Mouse (Mus musculus) limb, embryonic 15.5 days (tissue): ENCODE data around the gene Gm19668. TPM values are rescaled to one million over a fixed set of nuclear protein-coding genes. Genes with fewer than 3 reads are reported as not detected.
"Not testable (repeated sequence)": the region's sequence is repeated elsewhere in the genome, so short reads cannot be mapped to it uniquely, and the experiment has no call there.

Experiments
- ATAC-seq: fragments of 200-750 bp; cut with Nextera tagmentation; 2 replicates; pipeline ENCODE4 v1.8.0; 2017; ENCODE audit warnings: low read depth, moderate TSS enrichment; ENCODE audit not compliant: insufficient number of reproducible peaks, low FRiP score, low TSS enrichment
- H3K27ac ChIP-seq: fragments of 300-500 bp; sonication (generic); 2 replicates; pipeline ENCODE4 v1.5.1; 2015; ENCODE audit warnings: moderate library complexity, mild to moderate bottlenecking, inconsistent platforms
- H3K27me3 ChIP-seq: fragments of 300-500 bp; sonication (generic); 2 replicates; pipeline ENCODE4 v1.6.1; 2015; ENCODE audit warnings: inconsistent platforms
- H3K36me3 ChIP-seq: fragments of 300-500 bp; sonication (generic); 2 replicates; pipeline ENCODE4 v1.6.1; 2015; ENCODE audit warnings: inconsistent platforms
- H3K4me1 ChIP-seq: fragments of 300-500 bp; sonication (generic); 2 replicates; pipeline ENCODE4 v1.6.1; 2015; ENCODE audit warnings: inconsistent platforms
- H3K4me2 ChIP-seq: fragments of 300-500 bp; sonication (generic); 2 replicates; pipeline ENCODE4 v1.6.1; 2015; ENCODE audit warnings: mild to moderate bottlenecking, inconsistent platforms
- H3K4me3 ChIP-seq: fragments of 300-500 bp; sonication (generic); 2 replicates; pipeline ENCODE4 v1.5.1; 2015; ENCODE audit warnings: mild to moderate bottlenecking, inconsistent platforms
- H3K9ac ChIP-seq: fragments of 300-500 bp; sonication (generic); 2 replicates; pipeline ENCODE4 v1.6.1; 2015; ENCODE audit warnings: inconsistent platforms
- H3K9me3 ChIP-seq: fragments of 300-500 bp; sonication (generic); 2 replicates; pipeline ENCODE4 v1.6.1; 2016; ENCODE audit warnings: inconsistent platforms
- WGBS: fragments of 180-500 bp; shearing (Covaris S2); methylation state at CpG from one replicate; pipeline ENCODE4 v1.1.7; 2015; 5-methylcytosine and 5-hydroxymethylcytosine counted together
- polyA plus RNA-seq: library from polyadenylated mRNA; unstranded; fragments of >200 nt; fragmentation: Nextera tagmentation; extraction: Ambion mirVana; gene quantifications from 2 replicates; pipeline ENCODE4 v1.2.1, GENCODE M21; 2015

Gm19668 gene
- polyA plus RNA-seq, 1 experiment from 2014 or later = not detected

DNA sequence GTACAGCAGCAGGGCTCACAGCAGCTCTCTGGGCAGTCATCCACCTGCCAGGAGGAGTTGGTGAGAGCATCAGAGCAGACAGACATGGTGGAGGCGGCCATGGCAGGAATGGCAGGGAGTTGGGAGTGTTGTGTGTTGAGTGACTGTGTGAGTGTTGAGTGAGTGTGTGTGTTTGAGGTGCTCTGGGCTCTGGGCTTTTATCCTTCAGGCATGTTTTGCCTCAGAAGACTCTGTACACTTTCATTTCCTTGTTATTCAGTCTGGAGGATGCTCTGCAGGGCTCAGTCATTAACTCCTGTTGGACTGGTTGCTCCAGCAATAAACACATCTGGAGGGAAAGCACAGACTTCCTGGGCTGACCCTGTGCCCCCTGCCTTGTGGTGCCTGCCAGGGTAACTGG is 39.4 kb downstream of the Gm19668 start, which contains the start of gene Gm3233:
Gene Gm3233, minus strand, starts transcription at position 101 of the 400 bp plus-strand sequence.
- H3K9ac ChIP-seq, H3K27ac ChIP-seq, H3K9me3 ChIP-seq, H3K4me3 ChIP-seq, H3K36me3 ChIP-seq, H3K4me1 ChIP-seq, H3K27me3 ChIP-seq, H3K4me2 ChIP-seq, ATAC-seq: not testable (repeated sequence)
- 57% methylated on average over 1 of the region's 1 CpGs for WGBS

DNA sequence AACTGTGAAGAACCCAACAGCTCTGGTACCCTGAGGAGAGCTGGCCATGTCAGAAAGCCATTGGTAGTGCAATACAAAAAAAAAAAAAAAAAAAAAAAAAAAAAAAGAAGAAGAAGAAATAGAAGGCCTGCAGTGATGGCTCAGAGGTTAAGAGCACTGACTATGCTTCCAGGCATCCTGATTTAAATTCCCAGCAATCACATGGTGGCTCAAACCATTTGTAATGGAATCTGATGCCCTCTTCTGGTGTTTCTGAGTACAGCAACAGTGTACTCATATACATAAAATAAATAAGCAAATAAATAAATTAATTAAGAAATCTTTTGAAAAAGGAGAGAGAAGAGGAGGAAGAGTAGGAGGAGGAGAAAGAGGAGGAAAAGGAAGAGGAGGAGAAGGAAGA is 45.5 kb downstream of the Gm19668 start:
- ATAC-seq = no peak
- Histone ChIP-seq H3K27me3 (no peaks in the 10 kb centered on the region), H3K36me3 (no peaks in the 10 kb centered on the region), H3K4me2 (no peak overlapping the region), H3K4me1 (no peaks in the 10 kb centered on the region), H3K9ac (no peak overlapping the region), H3K27ac (no peak overlapping the region), H3K4me3 (no peak overlapping the region), H3K9me3 (no peaks in the 10 kb centered on the region)

DNA sequence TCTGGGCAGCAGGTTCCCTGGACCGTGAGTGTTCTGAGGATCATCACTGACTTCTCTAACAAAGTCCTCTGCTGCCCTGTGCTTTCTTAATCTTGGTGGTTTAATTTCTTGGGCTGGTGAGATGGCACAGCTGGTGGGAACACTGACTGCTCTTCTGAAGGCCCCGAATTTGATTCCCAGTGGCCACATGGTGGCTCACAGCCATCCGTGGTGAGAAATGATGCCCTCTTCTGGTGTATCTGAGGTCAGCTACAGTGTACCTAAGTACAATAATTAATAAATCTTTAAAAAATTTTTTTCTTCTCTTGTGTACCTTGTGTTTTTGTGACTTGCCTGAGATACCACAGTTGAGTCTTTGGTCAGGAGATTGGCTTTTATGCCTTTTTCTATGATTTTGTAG is 46.6 kb downstream of the Gm19668 start:
- not testable (repeated sequence) for H3K9ac ChIP-seq, H3K27me3 ChIP-seq, H3K4me2 ChIP-seq, H3K27ac ChIP-seq, ATAC-seq, H3K4me1 ChIP-seq, H3K4me3 ChIP-seq, H3K9me3 ChIP-seq, H3K36me3 ChIP-seq
- 61% methylated on average over 3 of the region's 3 CpGs for WGBS

DNA sequence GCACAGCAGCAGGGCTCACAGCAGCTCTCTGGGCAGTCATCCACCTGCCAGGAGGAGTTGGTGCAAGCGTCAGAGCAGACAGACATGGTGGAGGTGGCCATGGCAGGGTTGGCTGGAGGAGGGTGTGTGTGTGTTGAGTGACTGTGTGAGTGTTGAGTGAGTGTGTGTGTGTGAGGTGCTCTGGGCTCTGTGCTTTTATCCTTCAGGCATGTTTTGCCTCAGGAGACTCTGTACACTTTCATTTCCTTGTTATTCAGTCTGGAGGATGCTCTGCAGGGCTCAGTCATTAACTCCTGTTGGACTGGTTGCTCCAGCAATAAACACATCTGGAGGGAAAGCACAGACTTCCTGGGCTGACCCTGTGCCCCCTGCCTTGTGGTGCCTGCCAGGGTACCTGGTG is 47.7 kb downstream of the Gm19668 start, which contains the start of gene Gm9736:
Gene Gm9736, minus strand, starts transcription at position 101 of the 400 bp plus-strand sequence.
- not testable (repeated sequence) for H3K27ac ChIP-seq, H3K4me2 ChIP-seq, H3K27me3 ChIP-seq, H3K36me3 ChIP-seq, H3K9me3 ChIP-seq, H3K4me1 ChIP-seq, H3K9ac ChIP-seq, H3K4me3 ChIP-seq, ATAC-seq
- WGBS = 50% methylated on average over 1 of the region's 1 CpGs

DNA sequence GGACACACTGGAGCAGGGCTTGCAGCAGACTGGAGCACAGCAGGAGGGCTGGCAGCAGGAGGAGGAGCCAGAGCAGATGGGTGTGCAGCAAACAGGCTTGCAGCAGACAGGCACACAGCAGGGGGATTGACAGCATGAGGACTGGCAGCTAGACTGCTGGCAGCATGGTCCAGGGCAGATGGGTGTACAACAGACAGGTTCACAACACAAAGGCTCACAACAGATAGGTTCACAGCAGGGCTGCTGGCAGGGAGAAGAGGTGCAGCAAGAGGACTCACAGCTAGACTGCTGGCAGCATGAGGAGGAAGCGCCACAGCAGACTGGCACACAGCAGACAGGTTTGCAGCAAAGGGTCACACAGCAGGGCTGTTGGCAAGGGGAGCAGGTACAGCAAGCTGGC is 48.2 kb downstream of the Gm19668 start:
- ATAC-seq, H3K27ac ChIP-seq, H3K36me3 ChIP-seq, H3K9ac ChIP-seq, H3K4me1 ChIP-seq, H3K27me3 ChIP-seq, H3K9me3 ChIP-seq, H3K4me3 ChIP-seq, H3K4me2 ChIP-seq: not testable (repeated sequence)
- 75% methylated on average over 1 of the region's 1 CpGs for WGBS

Other genes with a start within 250 kb of the Gm19668 start
- gene Pttg1ip, start 217.4 kb downstream of the Gm19668 start, polyA plus RNA-seq = 145 and 158 TPM in 2 replicates
- 343 and 347 TPM in 2 replicates for gene Sumo3, start 193.0 kb downstream of the Gm19668 start, polyA plus RNA-seq
- 1.3 and 1.8 TPM in 2 replicates for gene Gm49325, start 192.9 kb downstream of the Gm19668 start, polyA plus RNA-seq
- 99.8 and 127 TPM in 2 replicates for gene Ube2g2, start 176.9 kb downstream of the Gm19668 start, polyA plus RNA-seq
- 2.1 and 2.8 TPM in 2 replicates for gene Tspear, start 112.6 kb downstream of the Gm19668 start, polyA plus RNA-seq
- not detected in 2 replicates for gene Gm19402, start 108.4 kb downstream of the Gm19668 start, polyA plus RNA-seq
- gene Gm9508, start 101.9 kb downstream of the Gm19668 start, polyA plus RNA-seq = not detected in 2 replicates
- gene Gm10272, start 92.5 kb downstream of the Gm19668 start, polyA plus RNA-seq = not detected in 2 replicates
- gene Gm10024, start 87.7 kb downstream of the Gm19668 start, polyA plus RNA-seq = 1.2 and 1.4 TPM in 2 replicates
- not detected in 2 replicates for gene Gm10142, start 83.3 kb downstream of the Gm19668 start, polyA plus RNA-seq
- gene Krtap12-1, start 78.5 kb downstream of the Gm19668 start, polyA plus RNA-seq = 0.29 TPM in 1 of 2 replicates, not detected in the other
- gene Gm10100, start 72.6 kb downstream of the Gm19668 start, polyA plus RNA-seq = not detected in 2 replicates
- gene Gm18596, start 56.5 kb downstream of the Gm19668 start, polyA plus RNA-seq = not detected in 2 replicates
- gene Gm9736, start 47.8 kb downstream of the Gm19668 start, polyA plus RNA-seq = not detected in 2 replicates
- gene Gm3233, start 39.5 kb downstream of the Gm19668 start, polyA plus RNA-seq = not detected in 2 replicates
- not detected in 2 replicates for gene Gm3238, start 27.8 kb downstream of the Gm19668 start, polyA plus RNA-seq
- not detected in 2 replicates for gene Gm7138, start 22.2 kb downstream of the Gm19668 start, polyA plus RNA-seq
- gene Gm3250, start 16.6 kb downstream of the Gm19668 start, polyA plus RNA-seq = not detected in 2 replicates
- not detected in 2 replicates for gene Gm7137, start 10.9 kb downstream of the Gm19668 start, polyA plus RNA-seq
- gene Gm9639, start 4.1 kb downstream of the Gm19668 start, polyA plus RNA-seq = not detected in 2 replicates
- not detected in 2 replicates for gene Gm9507, start 12.7 kb upstream of the Gm19668 start, polyA plus RNA-seq
- not detected in 2 replicates for gene Gm2696, start 15.5 kb upstream of the Gm19668 start, polyA plus RNA-seq
- gene Krtap10-4, start 28.0 kb upstream of the Gm19668 start, polyA plus RNA-seq = not detected in 2 replicates
- gene Krtap10-10, start 36.8 kb upstream of the Gm19668 start, polyA plus RNA-seq = 0.17 TPM in 1 of 2 replicates, not detected in the other
- not detected in 2 replicates for gene Gm36176, start 47.7 kb upstream of the Gm19668 start, polyA plus RNA-seq
- gene Gm10318, start 53.7 kb upstream of the Gm19668 start, polyA plus RNA-seq = not detected in 2 replicates
- gene Gm3285, start 62.8 kb upstream of the Gm19668 start, polyA plus RNA-seq = not detected in 2 replicates
- gene Lrrc3, start 103.4 kb upstream of the Gm19668 start, polyA plus RNA-seq = 3.8 and 4.0 TPM in 2 replicates
- gene Trpm2, start 171.4 kb upstream of the Gm19668 start, polyA plus RNA-seq = 0.50 and 0.51 TPM in 2 replicates
- gene 1810043G02Rik, start 179.4 kb upstream of the Gm19668 start, polyA plus RNA-seq = 23.7 and 24.2 TPM in 2 replicates
- 164 and 168 TPM in 2 replicates for gene Pfkl, start 210.9 kb upstream of the Gm19668 start, polyA plus RNA-seq
- 0.58 TPM in 2 replicates for gene Dnmt3l, start 242.8 kb upstream of the Gm19668 start, polyA plus RNA-seq
- 0.28 and 0.29 TPM in 2 replicates for gene Aire, start 244.5 kb upstream of the Gm19668 start, polyA plus RNA-seq